Mouse (Mus musculus) adrenal gland, adult 2 months (tissue): ENCODE results near the gene Cdca3. TPM values are rescaled to one million over a fixed set of nuclear protein-coding genes. Genes with fewer than 3 reads are reported as not detected.
"Not testable (repeated sequence)": the region's sequence is repeated elsewhere in the genome, so short reads cannot be mapped to it uniquely, and the experiment has no call there.

Source experiments
- DNase-seq: peaks from one replicate; pipeline ENCODE4 v3.0.0; 2021
- polyA plus RNA-seq: library from polyadenylated mRNA; depleted of rRNA; stranded (reverse); fragments of >200 nt; gene quantifications from 2 replicates; pipeline ENCODE4 v1.2.3, GENCODE M21; 2012
- total RNA-seq, 2 experiments: library from RNA; stranded (reverse); gene quantifications; 2 replicates each; pipeline ENCODE4 v1.2.3; 2021

Gene Cdca3
- total and polyA plus RNA-seq, 3 experiments = 2.2 to 8.6 (median 3.9) TPM

- DNase-seq = peak; percentile 92
These were observed 20.1 kb upstream of the Cdca3 start for GRCm38 (mm10) chr6:124809052-124809774.

GRCm38 (mm10) chr6:124809775-124810538 is 19.4 kb upstream of the Cdca3 start:
- DNase-seq = no peak

GRCm38 (mm10) chr6:124810566-124811402 is 18.6 kb upstream of the Cdca3 start:
- not testable (repeated sequence) for DNase-seq

- DNase-seq = no peak
These were observed 18.0 kb upstream of the Cdca3 start for GRCm38 (mm10) chr6:124811403-124811665.

GRCm38 (mm10) chr6:124811701-124812560 is 17.4 kb upstream of the Cdca3 start:
- peak; percentile 31 for DNase-seq

GRCm38 (mm10) chr6:124812848-124813247 is 16.5 kb upstream of the Cdca3 start:
- DNase-seq = peak; percentile 36

GRCm38 (mm10) chr6:124813496-124813895 is 15.9 kb upstream of the Cdca3 start:
- DNase-seq = peak; percentile 71

- peak; percentile 95 for DNase-seq
These were observed 15.4 kb upstream of the Cdca3 start, which contains the start of gene Tpi1 for GRCm38 (mm10) chr6:124813933-124814332. Gene Tpi1, minus strand, starts transcription at chr6:124814296.

GRCm38 (mm10) chr6:124814448-124814847 is 14.9 kb upstream of the Cdca3 start:
- DNase-seq = no peak

GRCm38 (mm10) chr6:124814858-124815774 is 14.2 kb upstream of the Cdca3 start:
- DNase-seq = no peak

GRCm38 (mm10) chr6:124816611-124817010 is 12.7 kb upstream of the Cdca3 start:
- DNase-seq = peak; percentile 0

GRCm38 (mm10) chr6:124817125-124817524 is 12.2 kb upstream of the Cdca3 start:
- DNase-seq = peak; percentile 0

- DNase-seq = no peak
These were observed 11.8 kb upstream of the Cdca3 start for GRCm38 (mm10) chr6:124817563-124817962.

GRCm38 (mm10) chr6:124817971-124818370 is 11.4 kb upstream of the Cdca3 start:
- DNase-seq = no peak

GRCm38 (mm10) chr6:124820891-124821290 is 8.5 kb upstream of the Cdca3 start:
- no peak for DNase-seq

- DNase-seq = no peak
These were observed 7.3 kb upstream of the Cdca3 start for GRCm38 (mm10) chr6:124822049-124822448.

- peak; percentile 80 for DNase-seq
These were observed 1.2 kb upstream of the Cdca3 start for GRCm38 (mm10) chr6:124828101-124828592.

- peak; percentile 95 for DNase-seq
These were observed 703 bp downstream of the Cdca3 start for GRCm38 (mm10) chr6:124829799-124830700.

- DNase-seq = not testable (repeated sequence)
These were observed 1.9 kb downstream of the Cdca3 start for GRCm38 (mm10) chr6:124831199-124831598.
